Mouse (Mus musculus) kidney, embryonic 15.5 days (tissue): ENCODE measurements at regions not wholly inside any gene's neighbourhood (a gene's known extent, or its start where the extent isn't known, plus 50 kb on each side); places are given as distances from the start of the nearest gene placed in this dataset.

ENCODE experiments used
- ATAC-seq: fragments of 200-750 bp; cut with Nextera tagmentation; replicated peaks from 2 replicates; pipeline ENCODE4 v1.8.0; 2017; ENCODE audit warnings: moderate TSS enrichment; ENCODE audit not compliant: low FRiP score
- H3K27ac ChIP-seq: fragments of 300-500 bp; sonication (generic); 2 replicates; pipeline ENCODE4 v1.5.1; 2015; ENCODE audit warnings: mild to moderate bottlenecking, inconsistent platforms
- H3K27me3 ChIP-seq: fragments of 300-500 bp; sonication (generic); 2 replicates; pipeline ENCODE4 v1.6.1; 2015; ENCODE audit warnings: inconsistent platforms
- H3K36me3 ChIP-seq: fragments of 300-500 bp; sonication (generic); 2 replicates; pipeline ENCODE4 v1.6.1; 2015; ENCODE audit warnings: inconsistent platforms
- H3K4me1 ChIP-seq: fragments of 300-500 bp; sonication (generic); 2 replicates; pipeline ENCODE4 v1.6.1; 2015; ENCODE audit warnings: inconsistent platforms
- H3K4me2 ChIP-seq: fragments of 300-500 bp; sonication (generic); 2 replicates; pipeline ENCODE4 v1.6.1; 2015; ENCODE audit warnings: moderate library complexity, mild to moderate bottlenecking, inconsistent platforms
- H3K4me3 ChIP-seq: fragments of 300-500 bp; sonication (generic); replicated peaks from 2 replicates; pipeline ENCODE4 v1.5.1; 2015; ENCODE audit warnings: mild to moderate bottlenecking, inconsistent platforms
- H3K9ac ChIP-seq: fragments of 300-500 bp; sonication (generic); 2 replicates; pipeline ENCODE4 v1.6.1; 2015; ENCODE audit warnings: mild to moderate bottlenecking, inconsistent platforms
- H3K9me3 ChIP-seq: fragments of 300-500 bp; sonication (generic); replicated peaks from 2 replicates; pipeline ENCODE4 v1.6.1; 2016; ENCODE audit warnings: inconsistent platforms
- WGBS: fragments of 180-500 bp; shearing (Covaris S2); methylation state at CpG from one replicate; pipeline ENCODE4 v1.1.7; 2015; ENCODE audit warnings: mixed read lengths; 5-methylcytosine and 5-hydroxymethylcytosine counted together

GRCm38 (mm10) chr11:112897597-112897996 lies 115.6 kb downstream of the Sox9 start:
- 87% methylated on average over 2 of the region's 2 CpGs for WGBS
- H3K9me3 ChIP-seq, result no peaks in the 10 kb centered on the region
- no peak overlapping the region for H3K9ac ChIP-seq
- no peaks in the 10 kb centered on the region for H3K4me1 ChIP-seq
- no peak for ATAC-seq
- H3K4me2 ChIP-seq, result no peak overlapping the region
- no peaks in the 10 kb centered on the region; the same call in 1 of the 2 replicates for H3K27me3 ChIP-seq
- no peak overlapping the region for H3K27ac ChIP-seq
- H3K36me3 ChIP-seq, result no peaks in the 10 kb centered on the region
- no peak overlapping the region for H3K4me3 ChIP-seq

DNA sequence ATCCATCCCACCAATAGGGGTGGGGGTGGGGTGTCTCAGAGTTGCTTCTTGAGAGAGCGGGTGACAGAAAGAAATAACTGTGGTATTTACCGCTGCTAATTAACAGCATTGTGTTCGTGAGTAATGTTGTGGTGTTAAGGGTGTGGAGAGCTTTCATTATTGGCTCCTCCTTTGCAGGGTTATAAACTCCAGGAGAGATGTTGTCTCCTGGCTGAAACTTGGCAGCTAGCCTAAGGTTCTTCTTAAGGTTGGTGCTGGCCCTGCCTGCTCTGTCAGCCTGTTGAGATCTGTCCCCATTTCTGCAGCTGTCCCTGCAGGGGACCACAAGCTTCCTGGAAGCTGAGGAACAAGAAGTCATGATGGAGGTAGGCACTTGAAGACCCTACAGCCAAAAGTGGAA lies 120.6 kb downstream of the Sox9 start:
- Histone ChIP-seq H3K27me3 (no peaks in the 10 kb centered on the region), H3K27ac (no peak overlapping the region), H3K4me1 (0 out of 2 replicates have a peak, but pooled peaks cover 2% of the 10 kb centered on the region), H3K4me2 (no peak overlapping the region), H3K36me3 (no peaks in the 10 kb centered on the region), H3K9ac (no peak overlapping the region), H3K4me3 (no peak overlapping the region), H3K9me3 (no peaks in the 10 kb centered on the region)
- ATAC-seq, result no peak
- WGBS, result 49% methylated on average over 3 of the region's 3 CpGs

- 66% methylated on average over 5 of the region's 5 CpGs for WGBS
- H3K4me3 ChIP-seq, result no peak overlapping the region
- H3K4me1 ChIP-seq, result no peaks in the 10 kb centered on the region
- no peak overlapping the region for H3K9ac ChIP-seq
- ATAC-seq, result no peak
- no peaks in the 10 kb centered on the region for H3K36me3 ChIP-seq
- no peak overlapping the region for H3K4me2 ChIP-seq
- H3K27ac ChIP-seq, result no peak overlapping the region
- H3K9me3 ChIP-seq, result no peaks in the 10 kb centered on the region
- H3K27me3 ChIP-seq, result no peaks in the 10 kb centered on the region
These were observed 128.3 kb downstream of the Sox9 start for GRCm38 (mm10) chr11:112910309-112910708.

GRCm38 (mm10) chr11:112912875-112913274 lies 130.9 kb downstream of the Sox9 start:
- no peak overlapping the region for H3K4me3 ChIP-seq
- no peak overlapping the region for H3K27ac ChIP-seq
- no peak overlapping the region for H3K4me2 ChIP-seq
- WGBS, result 78% methylated on average over 3 of the region's 3 CpGs
- no peaks in the 10 kb centered on the region for H3K27me3 ChIP-seq
- no peaks in the 10 kb centered on the region for H3K9me3 ChIP-seq
- H3K4me1 ChIP-seq, result no peaks in the 10 kb centered on the region
- no peaks in the 10 kb centered on the region for H3K36me3 ChIP-seq
- no peak for ATAC-seq
- no peak overlapping the region for H3K9ac ChIP-seq

DNA sequence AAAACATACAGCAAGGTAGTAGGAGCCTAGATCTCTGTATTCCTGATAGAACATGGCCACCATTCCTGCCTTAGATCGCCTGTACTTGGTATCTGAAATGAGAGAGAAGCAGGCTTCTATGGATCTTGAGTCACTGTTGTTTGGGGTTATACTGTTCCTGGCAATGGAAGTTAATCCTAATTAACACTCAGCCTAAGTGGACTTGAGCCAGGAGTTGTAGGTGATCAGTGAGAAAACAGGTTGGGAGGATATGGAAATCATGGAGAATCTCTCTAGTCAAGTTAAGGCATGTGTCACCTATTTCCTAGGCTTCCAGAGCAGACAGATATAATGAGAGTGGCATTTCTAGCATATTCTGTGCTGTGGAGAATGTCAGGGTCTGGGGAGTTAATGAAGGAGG lies 134.9 kb downstream of the Sox9 start:
- 93% methylated on average over 1 of the region's 1 CpGs for WGBS
- Histone ChIP-seq H3K4me2 (no peak overlapping the region), H3K9ac (no peak overlapping the region), H3K4me3 (no peak overlapping the region), H3K27me3 (no peaks in the 10 kb centered on the region), H3K27ac (no peak overlapping the region), H3K36me3 (no peaks in the 10 kb centered on the region), H3K9me3 (no peaks in the 10 kb centered on the region), H3K4me1 (no peaks in the 10 kb centered on the region)
- ATAC-seq, result no peak

DNA sequence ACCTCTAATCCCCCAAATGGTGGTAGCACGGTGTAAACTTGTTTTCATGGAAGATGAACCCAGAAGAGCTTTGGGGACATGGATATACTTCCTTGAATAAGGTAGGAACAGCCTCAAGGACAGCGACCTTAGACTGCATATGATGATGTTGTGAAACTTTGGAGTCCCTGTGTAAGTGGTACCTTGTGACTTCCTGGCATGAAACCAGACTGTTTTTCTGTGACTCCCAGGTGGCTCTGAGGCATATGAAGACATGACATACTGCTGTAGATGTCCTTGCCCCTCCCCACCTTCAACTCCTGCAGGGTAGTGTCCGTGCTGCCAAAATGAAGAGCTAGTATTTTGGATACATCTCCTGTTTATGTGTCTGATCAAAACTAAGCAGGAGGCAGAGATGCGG lies 138.1 kb downstream of the Sox9 start:
- no peak overlapping the region for H3K27ac ChIP-seq
- no peaks in the 10 kb centered on the region for H3K9me3 ChIP-seq
- H3K36me3 ChIP-seq, result no peaks in the 10 kb centered on the region
- no peak for ATAC-seq
- H3K9ac ChIP-seq, result no peak overlapping the region
- H3K27me3 ChIP-seq, result no peaks in the 10 kb centered on the region
- WGBS, result 87% methylated on average over 4 of the region's 4 CpGs
- no peaks in the 10 kb centered on the region for H3K4me1 ChIP-seq
- no peak overlapping the region for H3K4me3 ChIP-seq
- no peak overlapping the region for H3K4me2 ChIP-seq

GRCm38 (mm10) chr11:112924577-112924976 lies 142.6 kb downstream of the Sox9 start:
- H3K27ac ChIP-seq, result no peak overlapping the region
- H3K27me3 ChIP-seq, result no peaks in the 10 kb centered on the region
- no peaks in the 10 kb centered on the region for H3K36me3 ChIP-seq
- no peaks in the 10 kb centered on the region for H3K9me3 ChIP-seq
- peaks cover 8% of the 10 kb centered on the region; the same call in 1 of the 2 replicates for H3K4me1 ChIP-seq
- no peak overlapping the region for H3K4me2 ChIP-seq
- no peak overlapping the region for H3K9ac ChIP-seq
- H3K4me3 ChIP-seq, result no peak overlapping the region
- no peak for ATAC-seq
- 76% methylated on average over 1 of the region's 1 CpGs for WGBS

GRCm38 (mm10) chr11:112925140-112925539 lies 143.1 kb downstream of the Sox9 start:
- Histone ChIP-seq H3K4me2 (no peak overlapping the region), H3K27me3 (no peaks in the 10 kb centered on the region), H3K27ac (no peak overlapping the region), H3K36me3 (no peaks in the 10 kb centered on the region), H3K4me3 (no peak overlapping the region), H3K9me3 (no peaks in the 10 kb centered on the region), H3K9ac (no peak overlapping the region), H3K4me1 (peaks cover 8% of the 10 kb centered on the region; the same call in 1 of the 2 replicates)
- no peak for ATAC-seq
- 61% methylated on average over 6 of the region's 6 CpGs for WGBS

DNA sequence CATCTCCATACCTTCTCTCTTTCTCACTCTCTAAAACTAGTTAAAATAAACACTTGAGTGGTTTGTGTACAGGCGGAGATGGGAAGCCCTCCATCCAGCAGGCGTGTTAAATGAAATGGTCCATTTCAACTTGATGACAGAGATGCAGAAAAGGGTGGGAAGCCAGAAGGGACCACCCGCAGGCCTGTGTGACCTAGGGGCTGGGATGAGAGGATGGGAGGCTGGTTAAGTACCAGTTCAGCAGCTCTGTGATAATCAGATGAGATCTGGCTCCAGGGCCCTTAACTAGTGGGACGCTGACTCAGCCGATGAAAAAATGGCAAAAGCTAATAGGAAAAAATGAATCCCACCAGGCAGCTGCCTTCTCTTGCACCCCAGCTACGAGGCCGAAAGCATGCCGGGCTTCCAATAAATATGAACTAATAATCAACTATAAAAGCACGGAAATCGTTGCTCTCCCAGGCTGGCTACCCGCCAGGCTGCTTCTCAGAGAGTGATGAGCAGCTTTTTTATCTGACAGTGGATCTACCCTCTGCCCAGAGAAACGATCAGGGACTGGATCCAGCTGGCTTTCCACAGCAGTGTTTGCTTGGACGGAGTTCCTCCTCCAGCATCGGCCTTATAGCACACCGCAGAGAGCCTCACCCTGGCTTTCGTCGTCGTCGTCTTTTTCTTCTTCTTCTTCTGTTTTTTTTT lies 144.5 kb downstream of the Sox9 start:
- ATAC-seq, result no peak
- H3K27me3 ChIP-seq, result no peaks in the 10 kb centered on the region
- 57% methylated on average over 19 of the region's 19 CpGs for WGBS

DNA sequence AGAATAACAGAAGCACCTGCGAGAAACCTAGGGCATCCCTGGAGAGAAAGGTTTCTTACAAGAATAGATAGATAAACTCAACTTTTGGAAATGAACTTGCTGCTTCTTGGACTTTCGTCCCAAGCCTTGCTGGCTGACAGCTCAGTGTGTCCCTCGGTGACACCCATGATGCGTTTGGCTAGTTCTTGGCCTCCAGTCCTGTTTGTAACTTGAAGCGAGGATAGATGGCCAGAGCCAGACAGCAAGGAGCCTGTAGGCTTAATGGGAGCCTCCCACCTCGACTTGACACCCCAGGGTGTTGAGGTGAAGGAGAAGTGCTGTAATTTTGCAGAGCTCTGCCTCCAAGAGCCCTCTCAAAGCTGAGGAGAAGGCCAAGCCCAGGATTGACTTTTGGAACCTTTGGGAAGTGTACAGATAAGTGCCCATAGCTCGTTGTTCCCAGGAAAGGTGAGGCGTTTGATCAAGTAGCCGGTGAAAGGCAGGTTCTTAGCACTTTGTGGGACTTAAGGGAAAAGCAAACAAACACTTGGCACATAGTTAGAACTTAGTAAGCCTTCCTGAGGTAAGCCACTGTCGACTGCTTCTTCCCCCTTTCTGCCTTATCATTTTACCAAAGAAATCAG lies 148.3 kb downstream of the Sox9 start:
- H3K4me2 ChIP-seq, result no peak overlapping the region
- ATAC-seq, result no peak
- H3K27ac ChIP-seq, result no peak overlapping the region
- no peak overlapping the region for H3K9ac ChIP-seq
- WGBS, result 48% methylated on average over 10 of the region's 10 CpGs
- no peaks in the 10 kb centered on the region for H3K36me3 ChIP-seq
- H3K4me1 ChIP-seq, result peaks cover 8% of the 10 kb centered on the region; the same call in 1 of the 2 replicates
- no peaks in the 10 kb centered on the region for H3K9me3 ChIP-seq
- H3K27me3 ChIP-seq, result no peaks in the 10 kb centered on the region
- no peak overlapping the region for H3K4me3 ChIP-seq

More for the DNA sequence above, 144.5 kb downstream of the Sox9 start:
- Histone ChIP-seq H3K4me2 (no peak overlapping the region), H3K4me1 (peaks cover 8% of the 10 kb centered on the region; the same call in 1 of the 2 replicates), H3K9ac (no peak overlapping the region; the same call in 1 of the 2 replicates), H3K36me3 (no peaks in the 10 kb centered on the region), H3K27ac (0 out of 2 replicates have a peak overlapping the region, but pooled peaks have one; percentile 41), H3K9me3 (no peaks in the 10 kb centered on the region), H3K4me3 (no peak overlapping the region)

DNA sequence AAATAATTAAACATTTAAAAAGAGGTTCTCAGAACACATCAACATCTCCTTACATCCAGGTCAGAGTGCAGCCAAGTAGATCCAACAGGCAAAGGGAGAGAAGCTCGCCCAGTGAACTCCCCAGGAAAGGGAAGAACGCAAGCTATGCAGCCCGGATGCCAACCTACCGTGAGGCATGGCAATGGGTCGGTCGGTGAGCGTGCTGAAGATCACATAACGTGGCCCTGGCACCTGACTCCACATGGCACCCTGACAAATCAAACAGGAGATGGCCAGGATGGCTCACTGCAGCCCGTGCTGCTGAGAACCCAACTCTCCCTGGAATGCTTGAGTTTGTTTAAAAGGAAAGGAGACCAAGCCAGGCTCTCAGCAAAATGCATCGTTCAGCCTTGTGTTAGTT lies 156.0 kb downstream of the Sox9 start:
- Histone ChIP-seq H3K9me3 (no peaks in the 10 kb centered on the region), H3K36me3 (no peaks in the 10 kb centered on the region), H3K4me3 (no peak overlapping the region), H3K4me1 (no peaks in the 10 kb centered on the region), H3K27ac (no peak overlapping the region), H3K4me2 (no peak overlapping the region), H3K9ac (no peak overlapping the region), H3K27me3 (no peaks in the 10 kb centered on the region)
- ATAC-seq, result no peak
- 92% methylated on average over 10 of the region's 10 CpGs for WGBS

DNA sequence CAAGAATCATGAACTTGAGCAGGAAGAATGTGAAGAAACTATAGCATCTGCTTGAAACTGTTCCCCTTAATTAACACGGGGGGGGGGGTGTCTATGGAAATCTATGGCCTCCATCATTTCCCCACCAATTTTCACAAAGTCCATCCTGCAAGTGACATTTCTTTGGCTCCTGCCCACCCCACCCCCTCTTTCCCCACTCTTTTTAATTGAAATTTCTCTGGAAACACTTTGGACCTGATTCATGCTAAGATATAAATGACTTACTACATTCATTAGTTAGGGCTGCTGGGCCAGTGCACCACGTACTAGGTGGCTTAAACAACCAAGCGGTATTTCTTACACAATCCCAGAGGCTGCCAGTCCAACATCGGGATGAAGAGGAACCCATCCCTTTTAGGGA lies 169.4 kb downstream of the Sox9 start:
- 65% methylated on average over 4 of the region's 4 CpGs for WGBS
- no peak overlapping the region for H3K4me3 ChIP-seq
- H3K27me3 ChIP-seq, result no peaks in the 10 kb centered on the region
- H3K9me3 ChIP-seq, result no peaks in the 10 kb centered on the region
- H3K9ac ChIP-seq, result no peak overlapping the region
- ATAC-seq, result no peak
- H3K36me3 ChIP-seq, result no peaks in the 10 kb centered on the region
- H3K4me1 ChIP-seq, result peaks cover 5% of the 10 kb centered on the region; the same call in 1 of the 2 replicates
- no peak overlapping the region for H3K27ac ChIP-seq
- no peak overlapping the region for H3K4me2 ChIP-seq
